Mouse (Mus musculus) forebrain, embryonic 13.5 days (tissue): ENCODE results near the gene Gabrb3. TPM values are rescaled to one million over a fixed set of nuclear protein-coding genes. Genes with fewer than 3 reads are reported as not detected.

Experiments
- ATAC-seq: fragments of 200-750 bp; cut with Nextera tagmentation; 2 replicates; pipeline ENCODE4 v1.8.0; 2017
- H3K27ac ChIP-seq: fragments of 300-500 bp; sonication (generic); 2 replicates; pipeline ENCODE4 v1.5.1; 2015; ENCODE audit warnings: inconsistent platforms, mild to moderate bottlenecking, moderate library complexity
- H3K27me3 ChIP-seq: fragments of 300-500 bp; sonication (generic); 2 replicates; pipeline ENCODE4 v1.6.1; 2015; ENCODE audit warnings: mild to moderate bottlenecking, inconsistent platforms
- H3K36me3 ChIP-seq: fragments of 300-500 bp; sonication (generic); 2 replicates; pipeline ENCODE4 v1.6.1; 2015; ENCODE audit warnings: mild to moderate bottlenecking, inconsistent platforms; ENCODE audit not compliant: poor library complexity, severe bottlenecking
- H3K4me1 ChIP-seq: fragments of 300-500 bp; sonication (generic); 2 replicates; pipeline ENCODE4 v1.6.1; 2015; ENCODE audit warnings: inconsistent platforms
- H3K4me2 ChIP-seq: fragments of 300-500 bp; sonication (generic); 2 replicates; pipeline ENCODE4 v1.6.1; 2015; ENCODE audit warnings: inconsistent platforms, mild to moderate bottlenecking, moderate library complexity
- H3K4me3 ChIP-seq: fragments of 300-500 bp; sonication (generic); 2 replicates; pipeline ENCODE4 v1.5.1; 2015; ENCODE audit warnings: mild to moderate bottlenecking, inconsistent platforms
- H3K9ac ChIP-seq: fragments of 300-500 bp; sonication (generic); 2 replicates; pipeline ENCODE4 v1.6.1; 2015; ENCODE audit warnings: mild to moderate bottlenecking, inconsistent platforms
- H3K9me3 ChIP-seq: fragments of 300-500 bp; sonication (generic); replicated peaks from 2 replicates; pipeline ENCODE4 v1.6.1; 2016; ENCODE audit warnings: inconsistent platforms
- WGBS: fragments of 180-500 bp; shearing (Covaris S2); methylation state at CpG from one replicate; pipeline ENCODE4 v1.1.7; 2015; 5-methylcytosine and 5-hydroxymethylcytosine counted together
- polyA plus RNA-seq: library from polyadenylated mRNA; unstranded; fragments of >200 nt; fragmentation: Nextera tagmentation; extraction: Ambion mirVana; gene quantifications from 2 replicates; pipeline ENCODE4 v1.2.1, GENCODE M21; 2015

Gabrb3 gene
- polyA plus RNA-seq, 1 experiment from 2014 or later, result 16.1 TPM

DNA sequence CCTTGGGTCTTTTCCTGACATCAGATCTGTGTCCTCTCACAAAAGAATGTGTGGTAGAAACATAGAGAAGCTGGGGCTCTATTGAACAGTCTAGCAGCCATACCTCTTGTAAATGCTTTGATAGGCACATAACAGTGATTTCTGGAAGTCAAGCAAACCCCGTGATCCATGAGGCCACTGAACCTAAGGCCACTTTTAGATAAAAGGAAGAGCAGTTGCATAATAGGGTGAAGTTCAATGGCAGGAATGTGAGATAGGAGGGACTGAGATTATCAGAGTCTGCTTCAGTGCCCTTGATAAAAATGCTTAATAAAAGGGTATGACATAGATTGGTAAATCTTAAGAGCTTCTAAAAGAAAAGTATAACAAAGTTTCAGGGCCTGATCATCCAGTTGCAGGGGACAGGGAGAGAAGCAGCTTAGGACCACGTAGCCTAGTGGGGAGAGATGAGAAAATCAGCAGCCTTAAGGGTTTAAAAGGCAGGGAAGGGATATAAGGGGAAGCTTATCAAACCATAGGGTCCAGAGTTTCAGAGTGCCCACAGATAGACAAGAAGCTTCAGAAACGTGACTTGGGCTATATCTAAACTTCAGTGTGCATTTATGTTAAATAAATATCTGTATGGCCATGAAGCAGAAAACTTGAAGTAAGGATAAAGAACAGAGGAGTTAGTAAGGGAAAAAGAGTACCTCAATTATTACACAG is 141.4 kb downstream of the Gabrb3 start:
- no peak overlapping the region for H3K27ac ChIP-seq
- no peak overlapping the region for H3K9ac ChIP-seq
- no peak overlapping the region for H3K4me2 ChIP-seq
- no peaks in the 10 kb centered on the region for H3K9me3 ChIP-seq
- H3K4me3 ChIP-seq, result no peak overlapping the region
- H3K4me1 ChIP-seq, result no peaks in the 10 kb centered on the region
- H3K27me3 ChIP-seq, result no peaks in the 10 kb centered on the region
- 71% methylated on average over 3 of the region's 3 CpGs for WGBS
- ATAC-seq, result no peak
- no peaks in the 10 kb centered on the region for H3K36me3 ChIP-seq

DNA sequence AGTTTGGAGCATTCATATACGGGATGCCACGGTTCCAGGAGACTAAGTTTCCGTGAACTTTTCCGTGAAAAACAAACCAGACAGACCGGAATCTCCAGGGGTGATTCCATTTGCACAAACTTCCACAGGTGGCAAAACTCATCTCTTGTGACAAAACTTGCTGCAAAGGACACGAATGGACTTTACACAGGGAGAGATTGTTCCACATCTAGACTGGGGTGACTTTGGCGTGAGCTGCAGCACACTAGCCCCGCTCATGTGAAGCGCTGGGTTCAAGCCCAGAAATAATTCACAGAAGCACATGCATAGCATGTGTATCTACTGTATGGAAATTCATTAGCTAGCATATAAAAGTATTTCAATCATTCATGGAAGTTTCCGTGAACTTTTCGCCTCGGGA is 144.9 kb downstream of the Gabrb3 start:
- H3K4me1 ChIP-seq, result no peaks in the 10 kb centered on the region
- no peaks in the 10 kb centered on the region for H3K9me3 ChIP-seq
- H3K4me2 ChIP-seq, result no peak overlapping the region
- no peak for ATAC-seq
- no peaks in the 10 kb centered on the region for H3K27me3 ChIP-seq
- no peaks in the 10 kb centered on the region for H3K36me3 ChIP-seq
- H3K27ac ChIP-seq, result no peak overlapping the region
- WGBS, result 94% methylated on average over 12 of the region's 12 CpGs
- H3K9ac ChIP-seq, result no peak overlapping the region
- H3K4me3 ChIP-seq, result no peak overlapping the region

DNA sequence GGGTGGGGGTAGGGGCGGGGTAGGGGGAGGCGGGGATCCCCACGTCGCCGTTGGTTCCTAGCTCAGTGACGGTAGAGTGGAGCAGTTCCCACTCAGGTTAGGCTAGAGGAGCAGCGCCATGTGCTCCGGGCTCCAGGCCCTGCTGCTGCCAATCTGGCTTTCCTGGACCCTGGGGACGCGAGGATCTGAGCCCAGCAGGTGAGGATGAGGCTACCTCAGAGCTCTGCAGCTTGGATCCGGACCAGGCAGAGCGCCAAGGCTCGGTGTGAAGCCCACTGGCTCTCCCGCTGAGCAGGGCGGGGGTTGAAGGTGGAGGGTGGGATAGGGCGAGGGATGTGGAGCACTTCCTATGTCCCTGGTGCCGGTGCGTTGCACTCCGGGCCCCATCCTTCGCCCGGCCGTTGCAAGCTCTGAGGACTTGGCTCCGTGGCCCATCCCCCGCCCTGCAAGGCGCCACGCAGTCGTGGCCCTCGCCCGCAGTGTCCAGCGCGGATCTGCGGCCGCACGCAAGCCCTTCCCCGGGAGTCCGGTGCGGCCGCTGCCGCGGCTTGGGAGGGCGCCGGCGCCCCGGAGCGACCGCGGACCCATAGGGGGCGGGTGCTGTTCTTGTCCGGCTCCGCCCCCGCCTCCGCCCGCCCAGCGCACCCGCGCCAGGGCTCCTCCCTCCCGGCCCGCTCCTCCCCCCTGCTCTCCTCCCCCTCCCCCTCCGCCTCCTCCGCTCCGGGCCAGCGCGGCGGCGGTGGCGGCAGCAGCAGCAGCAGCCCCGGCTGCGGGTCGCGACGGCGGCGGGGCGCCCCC is 171.2 kb downstream of the Gabrb3 start:
- no peaks in the 10 kb centered on the region for H3K9me3 ChIP-seq
- ATAC-seq, result peak; percentile 94
- peak overlapping the region; percentile 74 for H3K4me3 ChIP-seq
- H3K9ac ChIP-seq, result peak overlapping the region; percentile 79
- peaks cover 13% of the 10 kb centered on the region for H3K27me3 ChIP-seq
- peak overlapping the region; percentile 93 for H3K4me2 ChIP-seq
- under 1% methylated on average over 46 of the region's 74 CpGs for WGBS
- H3K36me3 ChIP-seq, result no peaks in the 10 kb centered on the region
- H3K27ac ChIP-seq, result peak overlapping the region; percentile 76
- 0 out of 2 replicates have a peak, but pooled peaks cover 15% of the 10 kb centered on the region for H3K4me1 ChIP-seq

DNA sequence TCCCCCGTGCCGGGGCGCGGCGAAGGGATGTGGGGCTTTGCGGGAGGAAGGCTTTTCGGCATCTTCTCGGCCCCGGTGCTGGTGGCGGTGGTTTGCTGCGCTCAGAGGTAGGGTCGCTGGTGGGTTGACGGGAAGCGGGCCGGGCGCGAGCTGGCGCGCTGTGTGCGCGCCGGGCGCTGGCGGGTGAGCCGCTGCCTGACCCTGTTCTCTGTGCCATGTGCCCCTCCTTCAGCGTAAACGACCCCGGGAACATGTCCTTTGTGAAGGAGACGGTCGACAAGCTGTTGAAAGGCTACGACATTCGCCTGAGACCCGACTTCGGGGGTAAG is 171.7 kb downstream of the Gabrb3 start:
- peak overlapping the region; percentile 93 for H3K4me2 ChIP-seq
- H3K4me3 ChIP-seq, result peak overlapping the region; percentile 74
- WGBS, result under 1% methylated on average over 28 of the region's 34 CpGs
- peaks cover 13% of the 10 kb centered on the region for H3K27me3 ChIP-seq
- H3K9ac ChIP-seq, result peak overlapping the region; percentile 79
- 0 out of 2 replicates have a peak, but pooled peaks cover 15% of the 10 kb centered on the region for H3K4me1 ChIP-seq
- peak; percentile 80 for ATAC-seq
- peak overlapping the region; percentile 76 for H3K27ac ChIP-seq
- no peaks in the 10 kb centered on the region for H3K36me3 ChIP-seq
- no peaks in the 10 kb centered on the region for H3K9me3 ChIP-seq

DNA sequence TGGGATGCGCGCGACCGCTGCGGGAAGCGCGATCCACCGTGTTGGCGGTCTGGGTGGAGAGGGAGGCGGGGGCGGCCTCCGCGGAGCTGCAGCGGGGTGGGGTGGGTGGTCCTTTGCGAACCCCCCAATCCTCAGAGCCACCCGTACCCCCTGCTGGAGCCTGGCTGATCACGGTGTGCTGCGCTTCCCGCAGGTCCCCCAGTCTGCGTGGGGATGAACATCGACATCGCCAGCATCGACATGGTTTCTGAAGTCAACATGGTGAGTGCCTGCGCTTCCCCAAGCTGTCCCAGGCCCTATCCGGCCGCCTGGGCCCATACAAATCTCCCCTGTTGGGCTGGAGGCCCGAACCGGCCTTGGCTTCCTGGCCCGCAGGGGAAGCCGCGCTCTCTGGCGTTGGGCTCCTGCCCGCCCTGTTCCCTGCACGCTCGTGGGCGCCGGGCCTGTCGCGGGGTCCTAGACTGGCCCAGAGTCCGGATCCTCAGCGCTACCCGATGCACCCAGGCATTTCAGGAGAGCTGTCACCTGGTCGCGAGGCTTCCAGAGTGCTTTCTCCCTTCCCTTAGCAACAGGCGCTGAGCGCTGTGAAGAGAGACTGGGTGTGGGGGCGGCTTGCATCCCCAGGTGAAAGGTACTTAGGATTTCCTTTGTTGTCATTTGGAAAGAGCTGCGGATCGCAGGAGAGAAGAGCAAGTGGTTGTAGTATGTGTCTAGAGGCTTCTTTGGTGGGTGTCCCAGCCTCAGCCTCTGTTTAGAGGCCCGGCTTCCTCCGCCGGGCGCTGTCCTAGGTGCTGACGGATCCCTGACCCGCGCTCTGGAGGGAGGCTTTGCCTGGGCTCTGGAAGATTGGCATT is 172.3 kb downstream of the Gabrb3 start:
- peak; percentile 27 for ATAC-seq
- Histone ChIP-seq H3K27ac (peak overlapping the region; percentile 76), H3K4me1 (0 out of 2 replicates have a peak, but pooled peaks cover 15% of the 10 kb centered on the region), H3K9ac (peak overlapping the region; percentile 79), H3K4me2 (peak overlapping the region; percentile 93), H3K9me3 (no peaks in the 10 kb centered on the region), H3K4me3 (peak overlapping the region; percentile 74), H3K36me3 (no peaks in the 10 kb centered on the region), H3K27me3 (peaks cover 13% of the 10 kb centered on the region)
- under 1% methylated on average over 56 of the region's 56 CpGs for WGBS

DNA sequence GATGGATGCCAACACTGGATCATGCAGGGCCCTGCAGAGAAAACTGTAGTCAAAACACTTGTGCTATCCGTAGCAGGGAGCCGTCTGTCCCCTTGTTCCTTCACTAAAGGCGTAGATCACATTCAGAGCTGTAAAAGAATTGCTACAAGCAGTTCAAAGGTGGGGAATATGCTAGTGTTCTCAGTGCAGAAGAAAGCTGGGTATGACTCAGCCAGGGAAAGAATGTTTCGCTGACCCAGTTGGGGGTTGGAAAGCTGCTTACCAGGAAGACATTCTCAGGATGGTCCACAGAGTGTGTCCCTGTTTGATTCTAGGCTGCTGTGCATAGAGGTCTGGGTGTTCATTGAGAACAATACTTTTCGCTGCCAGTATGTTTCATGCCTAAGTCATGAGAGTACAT is 177.8 kb downstream of the Gabrb3 start:
- 73% methylated on average over 5 of the region's 5 CpGs for WGBS
- no peak overlapping the region for H3K27ac ChIP-seq
- H3K36me3 ChIP-seq, result no peaks in the 10 kb centered on the region
- H3K27me3 ChIP-seq, result peaks cover under 1% of the 10 kb centered on the region; the same call in 1 of the 2 replicates
- peaks cover 3% of the 10 kb centered on the region; the same call in 1 of the 2 replicates for H3K4me1 ChIP-seq
- no peak overlapping the region for H3K4me2 ChIP-seq
- no peaks in the 10 kb centered on the region for H3K9me3 ChIP-seq
- no peak for ATAC-seq
- no peak overlapping the region for H3K9ac ChIP-seq
- no peak overlapping the region for H3K4me3 ChIP-seq

DNA sequence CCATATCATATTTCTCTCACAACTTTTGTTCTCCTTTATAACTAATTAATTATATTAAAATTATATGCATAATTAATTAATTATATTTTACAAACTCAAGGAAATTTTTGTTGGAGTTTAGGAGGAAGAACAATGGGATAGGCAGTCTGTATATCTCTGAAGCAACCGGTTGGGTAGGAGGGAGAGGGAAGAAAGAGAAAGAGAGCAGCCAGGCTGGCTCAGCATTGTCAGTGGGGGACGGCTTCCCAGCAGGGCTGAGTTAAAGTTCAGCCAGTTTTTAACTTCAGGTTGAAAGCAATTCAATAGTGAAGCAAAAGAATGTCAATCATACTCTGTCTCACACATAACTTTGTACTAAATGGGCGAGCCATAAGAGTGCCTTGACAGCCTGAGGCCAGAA is 199.2 kb downstream of the Gabrb3 start:
- ATAC-seq, result no peak
- Histone ChIP-seq H3K36me3 (no peaks in the 10 kb centered on the region), H3K9me3 (no peaks in the 10 kb centered on the region), H3K27ac (no peak overlapping the region), H3K4me1 (no peaks in the 10 kb centered on the region), H3K27me3 (no peaks in the 10 kb centered on the region), H3K4me2 (no peak overlapping the region), H3K9ac (no peak overlapping the region), H3K4me3 (no peak overlapping the region)
- WGBS, result 15% methylated on average over 3 of the region's 3 CpGs

DNA sequence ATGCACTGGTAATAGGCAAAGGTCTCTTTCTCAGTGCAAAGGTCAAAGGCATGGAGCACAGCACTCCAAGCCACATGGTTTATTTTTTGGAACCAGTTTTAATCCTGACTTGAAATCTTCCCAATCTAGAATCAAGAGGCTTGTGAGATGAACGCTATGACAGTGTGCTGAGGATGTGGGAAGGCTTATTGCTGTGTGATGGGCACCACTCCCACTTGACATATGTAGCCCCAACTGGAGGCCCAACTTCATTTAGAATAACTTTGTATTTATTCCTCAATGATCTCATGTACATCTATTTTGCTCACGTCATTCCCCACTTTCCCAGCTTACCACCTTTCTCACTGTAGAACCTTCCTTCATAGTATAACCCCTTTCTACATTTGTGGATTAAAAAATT is 200.5 kb downstream of the Gabrb3 start:
- Histone ChIP-seq H3K9ac (no peak overlapping the region), H3K4me1 (no peaks in the 10 kb centered on the region), H3K27me3 (no peaks in the 10 kb centered on the region), H3K4me2 (no peak overlapping the region), H3K9me3 (no peaks in the 10 kb centered on the region), H3K4me3 (no peak overlapping the region), H3K27ac (no peak overlapping the region), H3K36me3 (no peaks in the 10 kb centered on the region)
- WGBS, result 94% methylated on average over 2 of the region's 2 CpGs
- ATAC-seq, result no peak; the same call in 1 of the 2 replicates

DNA sequence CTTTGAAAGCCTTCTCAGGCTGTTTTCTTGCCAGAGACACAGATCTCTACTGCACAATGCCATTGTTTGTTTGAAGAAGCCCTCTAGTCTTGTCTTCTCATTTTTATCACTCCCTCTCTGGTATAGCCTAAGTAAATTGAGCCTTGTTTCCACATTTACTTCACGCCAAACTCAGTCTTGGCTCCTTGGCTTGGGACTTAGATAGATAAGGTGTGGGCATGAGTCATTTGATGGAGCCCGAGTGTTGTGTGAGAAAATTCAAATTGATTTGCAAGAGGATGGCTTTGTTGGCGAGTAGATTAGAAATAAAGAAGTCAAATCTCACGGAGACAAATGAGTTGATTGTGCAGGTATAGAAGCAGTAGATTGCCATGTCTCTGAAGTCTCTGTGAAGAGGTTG is 204.2 kb downstream of the Gabrb3 start:
- no peak overlapping the region for H3K27ac ChIP-seq
- 86% methylated on average over 4 of the region's 4 CpGs for WGBS
- H3K9me3 ChIP-seq, result no peaks in the 10 kb centered on the region
- no peaks in the 10 kb centered on the region for H3K4me1 ChIP-seq
- H3K27me3 ChIP-seq, result no peaks in the 10 kb centered on the region
- H3K4me3 ChIP-seq, result no peak overlapping the region
- no peak overlapping the region for H3K9ac ChIP-seq
- H3K4me2 ChIP-seq, result no peak overlapping the region
- H3K36me3 ChIP-seq, result no peaks in the 10 kb centered on the region
- no peak for ATAC-seq

DNA sequence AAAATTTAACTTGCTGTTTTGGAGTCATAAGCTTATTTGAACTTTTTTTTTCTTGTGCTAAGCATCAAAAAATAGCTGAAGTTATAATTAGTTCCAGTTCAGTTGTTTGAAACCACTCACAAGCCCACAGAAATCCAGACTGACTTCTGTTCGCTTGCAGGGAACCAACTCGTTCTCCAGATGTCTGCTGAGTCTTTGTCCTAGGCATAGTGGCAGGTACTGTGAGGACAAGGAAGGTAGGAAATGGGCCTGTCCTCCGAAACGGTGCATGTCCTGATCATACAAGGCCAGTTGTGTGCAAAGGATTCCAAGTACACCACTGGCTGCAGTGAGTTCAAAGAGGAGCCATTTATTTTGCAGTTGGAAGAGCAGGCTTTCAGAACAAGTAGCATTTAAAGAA is 215.5 kb downstream of the Gabrb3 start:
- H3K36me3 ChIP-seq, result no peaks in the 10 kb centered on the region
- WGBS, result 70% methylated on average over 4 of the region's 4 CpGs
- no peaks in the 10 kb centered on the region for H3K9me3 ChIP-seq
- H3K9ac ChIP-seq, result no peak overlapping the region
- ATAC-seq, result no peak
- H3K4me3 ChIP-seq, result no peak overlapping the region
- H3K4me1 ChIP-seq, result no peaks in the 10 kb centered on the region
- no peak overlapping the region for H3K4me2 ChIP-seq
- H3K27me3 ChIP-seq, result no peaks in the 10 kb centered on the region
- no peak overlapping the region for H3K27ac ChIP-seq

DNA sequence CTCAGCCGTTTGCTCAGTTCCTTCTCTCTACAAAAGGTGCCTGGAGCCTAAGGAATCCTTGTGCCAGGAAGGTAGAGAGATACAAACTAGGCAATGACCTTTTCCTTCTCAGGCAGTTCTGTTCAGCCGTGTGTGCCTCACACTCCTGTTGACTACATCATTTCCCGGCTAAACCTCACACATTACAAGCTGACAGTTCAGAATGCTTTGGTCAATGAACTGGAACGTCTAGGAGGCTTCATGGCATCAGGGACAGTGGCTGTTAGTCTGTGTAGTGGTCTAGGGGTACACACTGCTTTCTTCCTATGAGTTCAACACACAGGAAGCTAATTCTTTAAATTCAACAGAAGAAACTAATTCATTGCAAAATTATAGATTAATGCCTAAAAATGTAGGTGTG is 216.2 kb downstream of the Gabrb3 start:
- Histone ChIP-seq H3K9me3 (no peaks in the 10 kb centered on the region), H3K36me3 (no peaks in the 10 kb centered on the region), H3K4me1 (no peaks in the 10 kb centered on the region), H3K4me2 (no peak overlapping the region), H3K27me3 (no peaks in the 10 kb centered on the region), H3K4me3 (no peak overlapping the region), H3K27ac (no peak overlapping the region), H3K9ac (no peak overlapping the region)
- 62% methylated on average over 4 of the region's 4 CpGs for WGBS
- ATAC-seq, result no peak

DNA sequence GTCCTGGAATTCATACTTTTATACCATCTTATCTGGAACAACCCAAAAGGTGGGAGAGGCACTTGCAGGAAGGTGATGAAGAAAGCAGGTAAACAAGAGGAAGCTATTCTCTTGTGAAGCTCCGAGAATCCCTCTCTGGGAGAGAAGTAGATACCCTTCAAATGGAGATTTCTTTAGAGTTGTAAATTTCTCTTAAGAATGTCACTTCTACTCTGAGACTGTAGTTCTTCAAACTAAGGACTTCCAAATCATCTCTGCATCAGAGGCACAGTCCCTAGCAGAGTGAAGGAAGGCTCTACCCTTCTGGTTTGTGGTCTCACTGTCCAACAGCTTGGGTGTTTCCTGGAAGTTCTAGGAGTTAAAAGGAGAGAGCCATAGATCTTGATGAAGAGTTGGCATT is 221.3 kb downstream of the Gabrb3 start:
- ATAC-seq, result no peak
- Histone ChIP-seq H3K27ac (no peak overlapping the region), H3K4me1 (no peaks in the 10 kb centered on the region), H3K4me2 (no peak overlapping the region), H3K9me3 (no peaks in the 10 kb centered on the region), H3K27me3 (no peaks in the 10 kb centered on the region), H3K36me3 (no peaks in the 10 kb centered on the region), H3K4me3 (no peak overlapping the region), H3K9ac (no peak overlapping the region)
- 68% methylated on average over 1 of the region's 1 CpGs for WGBS
